Mouse (Mus musculus) CH12.LX (cell line): Measurements from ENCODE around the gene Col4a2. TPM values are rescaled to one million over a fixed set of nuclear protein-coding genes. Genes with fewer than 3 reads are reported as not detected.
A peak's percentile ranks its signal among the peaks of the same experiment; 100 is the strongest.

ENCODE experiments used
- DNase-seq: peaks from one replicate; pipeline ENCODE4 v3.0.0-alpha.2; 2013; ENCODE audit errors: extremely low read depth
- H3K27ac ChIP-seq: 2 replicates; pipeline ENCODE4 v1.5.1; 2012; ENCODE audit warnings: low read depth, mild to moderate bottlenecking, control low read depth, moderate library complexity; ENCODE audit not compliant: insufficient read depth
- H3K27me3 ChIP-seq: replicated peaks from 2 replicates; pipeline ENCODE3; 2012; ENCODE audit warnings: inconsistent platforms
- H3K36me3 ChIP-seq, 2 experiments: replicated peaks in 1 of 2; 2 replicates each; pipeline versions ENCODE3 to v1.6.1; 2012; ENCODE audit warnings: inconsistent platforms in 1 of 2, low read length in 1 of 2, mild to moderate bottlenecking in 1 of 2, mixed read lengths in 1 of 2, moderate library complexity in 1 of 2; ENCODE audit not compliant: control insufficient read depth in 1 of 2, insufficient read depth in 1 of 2
- H3K4me1 ChIP-seq, 2 experiments: 2 replicates each; pipeline ENCODE4 v1.6.1; 2012; ENCODE audit warnings: inconsistent platforms in 1 of 2, moderate library complexity in 1 of 2; ENCODE audit not compliant: insufficient read depth in 2 of 2, control insufficient read depth in 1 of 2
- H3K4me2 ChIP-seq: 2 replicates; pipeline ENCODE4 v1.6.1; 2012; ENCODE audit warnings: low read depth, mild to moderate bottlenecking, control low read depth; ENCODE audit not compliant: poor library complexity, insufficient read depth, severe bottlenecking
- H3K4me3 ChIP-seq, 3 experiments: fragments of 150-350 bp in 1 of 3; sonication (generic) in 1 of 3; replicated peaks in 1 of 3; 2 replicates each; pipeline versions ENCODE3 to v1.5.1; 2011 to 2012; ENCODE audit warnings: low read depth in 2 of 3, low read length in 2 of 3, mild to moderate bottlenecking in 2 of 3, moderate library complexity in 2 of 3, control low read depth in 1 of 3, improper control_type of control experiment in 1 of 3, inconsistent platforms in 1 of 3, mixed read lengths in 1 of 3; ENCODE audit not compliant: poor library complexity in 1 of 3
- H3K79me2 ChIP-seq: replicated peaks from 2 replicates; pipeline ENCODE4 v1.6.1; 2012; ENCODE audit warnings: mild to moderate bottlenecking, moderate library complexity; ENCODE audit not compliant: control insufficient read depth, poor library complexity, insufficient read depth, severe bottlenecking; ENCODE audit errors: extremely low read depth
- H3K9ac ChIP-seq: 2 replicates; pipeline ENCODE4 v1.6.1; 2012; ENCODE audit warnings: low read depth, mild to moderate bottlenecking, control low read depth, moderate library complexity; ENCODE audit not compliant: insufficient read depth
- H3K9me3 ChIP-seq: replicated peaks from 2 replicates; pipeline ENCODE3; 2012; ENCODE audit warnings: low read length, inconsistent platforms, mixed read lengths
- BHLHE40 ChIP-seq: IDR thresholded peaks from 2 replicates; pipeline ENCODE4 v1.6.1; 2011; ENCODE audit warnings: mild to moderate bottlenecking, low read depth, low read length, improper control_type of control experiment
- CHD2 ChIP-seq: IDR thresholded peaks from 2 replicates; pipeline ENCODE4 v1.6.1; 2011; ENCODE audit warnings: low read length, improper control_type of control experiment
- CTCF ChIP-seq, 2 experiments: IDR thresholded peaks in 1 of 2; conservative IDR thresholded peaks in 1 of 2; 2 replicates each; pipeline ENCODE4 v1.5.1; 2011 to 2012; ENCODE audit warnings: low read depth in 2 of 2, low read length in 2 of 2, improper control_type of control experiment in 1 of 2, inconsistent platforms in 1 of 2, mild to moderate bottlenecking in 1 of 2, moderate library complexity in 1 of 2
- EP300 ChIP-seq: IDR thresholded peaks from 2 replicates; pipeline ENCODE4 v1.6.1; 2011; ENCODE audit warnings: low read length, improper control_type of control experiment
- ETS1 ChIP-seq: conservative IDR thresholded peaks from 2 replicates; pipeline ENCODE4 v1.6.1; 2012; ENCODE audit warnings: low read depth, mild to moderate bottlenecking, inconsistent platforms, low read length, improper control_type of control experiment, moderate library complexity
- IRF4 ChIP-seq: IDR thresholded peaks from 2 replicates; pipeline ENCODE4 v1.6.1; 2014; ENCODE audit warnings: low read depth, mild to moderate bottlenecking, inconsistent platforms, low read length, improper control_type of control experiment
- JUN ChIP-seq: IDR thresholded peaks from 2 replicates; pipeline ENCODE4 v1.6.1; 2011; ENCODE audit warnings: low read depth, mild to moderate bottlenecking, low read length, improper control_type of control experiment, moderate library complexity; ENCODE audit not compliant: insufficient read depth
- JUND ChIP-seq: conservative IDR thresholded peaks from 2 replicates; pipeline ENCODE4 v1.6.1; 2011; ENCODE audit warnings: low read depth, low read length, improper control_type of control experiment
- KAT2A ChIP-seq: IDR thresholded peaks from 2 replicates; pipeline ENCODE4 v1.6.1; 2012; ENCODE audit warnings: low read length, improper control_type of control experiment, inconsistent platforms; ENCODE audit not compliant: insufficient replicate concordance
- MAZ ChIP-seq: IDR thresholded peaks from 2 replicates; pipeline ENCODE4 v1.6.1; 2012; ENCODE audit warnings: low read depth, mild to moderate bottlenecking, inconsistent platforms, low read length, improper control_type of control experiment, moderate library complexity
- MEF2A ChIP-seq: IDR thresholded peaks from 2 replicates; pipeline ENCODE4 v1.6.1; 2014; ENCODE audit warnings: low read depth, mild to moderate bottlenecking, inconsistent platforms, low read length, improper control_type of control experiment, borderline replicate concordance
- PAX5 ChIP-seq: IDR thresholded peaks from 2 replicates; pipeline ENCODE4 v1.6.1; 2012; ENCODE audit warnings: low read length, inconsistent platforms, mixed read lengths
- POLR2A ChIP-seq: IDR thresholded peaks from 2 replicates; pipeline ENCODE4 v1.6.1; 2011; ENCODE audit warnings: low read depth, mild to moderate bottlenecking, improper control_type of control experiment, low read length
- RAD21 ChIP-seq: IDR thresholded peaks from 2 replicates; pipeline ENCODE4 v1.6.1; 2011; ENCODE audit warnings: low read depth, mild to moderate bottlenecking, low read length, improper control_type of control experiment, moderate library complexity
- SIN3A ChIP-seq: IDR thresholded peaks from 2 replicates; pipeline ENCODE4 v1.6.1; 2012; ENCODE audit warnings: low read length, improper control_type of control experiment, inconsistent platforms
- SMC3 ChIP-seq: IDR thresholded peaks from 2 replicates; pipeline ENCODE4 v1.6.1; 2011; ENCODE audit warnings: low read depth, low read length, improper control_type of control experiment
- TCF12 ChIP-seq: IDR thresholded peaks from 2 replicates; pipeline ENCODE4 v1.6.1; 2014; ENCODE audit warnings: low read depth, mild to moderate bottlenecking, inconsistent platforms, low read length, improper control_type of control experiment
- UBTF ChIP-seq: IDR thresholded peaks from 2 replicates; pipeline ENCODE4 v1.6.1; 2012; ENCODE audit warnings: low read depth, mild to moderate bottlenecking, inconsistent platforms, low read length, improper control_type of control experiment, moderate library complexity
- USF1 ChIP-seq: IDR thresholded peaks from 2 replicates; pipeline ENCODE4 v1.6.1; 2014; ENCODE audit warnings: low read depth, mild to moderate bottlenecking, inconsistent platforms, low read length, improper control_type of control experiment
- ZMIZ1 ChIP-seq: IDR thresholded peaks from 2 replicates; pipeline ENCODE4 v1.6.1; 2012; ENCODE audit warnings: low read depth, mild to moderate bottlenecking, inconsistent platforms, low read length, improper control_type of control experiment
- dilution Hi-C: fragments of 300-500 bp; cut with MboI; formaldehyde crosslinking; loops from 2 replicates; pipeline ENCODE4 v1.14.3; 2020; ENCODE audit warnings: low sequenced_read_pairs; ENCODE audit not compliant: extremely low pct_unique_long_range_greater_than_20kb, extremely low pct_ligation_motif_present
- in situ Hi-C: fragments of 300-500 bp; cut with MboI; formaldehyde crosslinking; loops from 3 replicates; pipeline ENCODE4 v1.14.3; 2019; ENCODE audit warnings: low sequenced_read_pairs, low pct_ligation_motif_present, low pct_unique_long_range_greater_than_20kb, mixed read lengths
- polyA plus RNA-seq: library from polyadenylated mRNA; unstranded; fragments of >175 nt; gene quantifications from 2 replicates; pipeline ENCODE4 v1.2.1, GENCODE M21; 2012; ENCODE audit warnings: low read depth; ENCODE audit not compliant: insufficient read length
- total RNA-seq, 2 experiments: library from RNA; depleted of rRNA; stranded (reverse); fragments of 300-350 nt in 1 of 2; fragments of >200 nt in 1 of 2; gene quantifications; 2 replicates each; pipeline ENCODE4 v1.2.3; 2012 to 2014

Col4a2 gene
- total and polyA plus RNA-seq, 3 experiments: 0.04 to 0.07 TPM; not detected in 1

DNA sequence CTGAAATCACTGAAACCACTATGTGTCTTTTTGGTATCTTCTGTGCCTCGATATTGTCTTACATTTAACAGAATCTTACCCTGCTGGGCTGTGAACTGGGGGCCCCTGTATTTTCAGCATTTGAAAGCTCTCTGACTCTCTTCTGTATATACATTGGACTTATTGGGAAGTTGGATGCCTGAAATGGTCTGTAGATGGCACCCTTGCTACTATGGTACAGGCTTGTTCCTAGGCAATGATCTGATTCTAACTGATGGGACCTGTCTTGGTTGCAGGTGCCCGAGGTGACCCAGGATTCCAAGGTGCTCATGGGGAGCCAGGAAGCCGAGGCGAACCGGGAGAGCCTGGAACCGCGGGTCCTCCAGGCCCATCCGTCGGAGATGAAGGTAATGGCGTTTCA, 102.5 kb downstream of the Col4a2 start:
- no peaks in the 10 kb centered on the region for H3K36me3 ChIP-seq
- H3K4me3 ChIP-seq: no peak overlapping the region
- no peaks in the 10 kb centered on the region for H3K9me3 ChIP-seq
- in situ Hi-C loops (no loop called here), dilution Hi-C loops (no loop called here)
- DNase-seq: peak; percentile 34
- H3K4me2 ChIP-seq: no peak overlapping the region
- no peak overlapping the region for H3K9ac ChIP-seq
- peak; percentile 17; the same call in 1 of the 2 replicates for TF ChIP-seq SMC3
- no peak for TF ChIP-seq JUND
- TF ChIP-seq KAT2A: no peak
- TF ChIP-seq RAD21: peak; percentile 53
- no peak for TF ChIP-seq MAZ
- TF ChIP-seq POLR2A: no peak
- TF ChIP-seq PAX5: no peak
- no peak for TF ChIP-seq CHD2
- TF ChIP-seq SIN3A: no peak
- peak in 1 of 2 experiments; percentile 63; a peak in 2 of 4 replicates for TF ChIP-seq CTCF (conservative IDR thresholded peaks at IDR 0.05 in 1 of 2, IDR thresholded peaks at IDR 0.05 in 1 of 2; ENCODE audit: low read depth in 2 of 2, low read length in 2 of 2)
- TF ChIP-seq TCF12: no peak
- TF ChIP-seq BHLHE40: no peak
- H3K79me2 ChIP-seq: no peaks in the 10 kb centered on the region
- peaks cover 9 to 14% of the 10 kb centered on the region in 2 experiments; a peak in 3 of 4 replicates for H3K4me1 ChIP-seq
- peaks cover 54% of the 10 kb centered on the region for H3K27me3 ChIP-seq
- no peak overlapping the region for H3K27ac ChIP-seq

DNA sequence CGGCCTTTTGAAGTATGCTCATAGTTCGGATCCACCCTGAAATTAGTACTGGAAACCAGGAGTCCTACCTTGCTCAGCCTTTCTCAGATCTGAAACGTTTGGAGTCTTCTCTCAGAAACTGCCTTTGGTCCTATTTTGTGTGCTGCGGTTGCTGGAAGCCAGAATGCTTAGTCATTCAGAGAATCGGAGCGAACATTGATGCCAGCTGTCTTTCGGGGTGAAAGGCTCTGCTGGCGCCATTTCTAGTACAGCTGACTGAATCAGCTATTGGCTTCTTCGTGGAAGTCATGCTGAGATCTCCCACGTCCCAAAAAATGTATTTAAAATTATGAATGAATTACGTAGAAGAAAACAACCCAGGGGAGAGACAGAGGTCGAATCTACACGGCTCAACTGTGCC, 105.2 kb downstream of the Col4a2 start:
- dilution Hi-C loops (no loop called here), in situ Hi-C loops (no loop called here)
- H3K9ac ChIP-seq: no peak overlapping the region
- no peaks in the 10 kb centered on the region for H3K79me2 ChIP-seq
- no peak overlapping the region for H3K4me3 ChIP-seq
- no peaks in the 10 kb centered on the region for H3K36me3 ChIP-seq
- H3K4me1 ChIP-seq: peaks cover 0 to 2% of the 10 kb centered on the region in 2 experiments; a peak in 1 of 4 replicates
- no peak overlapping the region for H3K27ac ChIP-seq
- DNase-seq: no peak
- H3K4me2 ChIP-seq: peak overlapping the region; percentile 16; the same call in 1 of the 2 replicates
- peaks cover 62% of the 10 kb centered on the region for H3K27me3 ChIP-seq
- peak; percentile 29; the same call in 1 of the 2 replicates for TF ChIP-seq ETS1
- no peak for TF ChIP-seq MEF2A
- 0 out of 2 replicates have a peak, but pooled peaks have one; percentile 33 for TF ChIP-seq SIN3A
- TF ChIP-seq BHLHE40: peak; percentile 45; the same call in 1 of the 2 replicates
- peak; percentile 70 for TF ChIP-seq TCF12
- no peak for TF ChIP-seq ZMIZ1
- TF ChIP-seq IRF4: peak; percentile 85
- peak; percentile 62 for TF ChIP-seq JUN
- TF ChIP-seq USF1: no peak
- TF ChIP-seq EP300: peak; percentile 84
- TF ChIP-seq UBTF: no peak
- peak; percentile 82; the same call in 1 of the 2 replicates for TF ChIP-seq JUND
- no peak for TF ChIP-seq POLR2A
- TF ChIP-seq, all 38 proteins: peak for 8
- H3K9me3 ChIP-seq: no peaks in the 10 kb centered on the region
